ENCODE assay signal across 19 mouse cellular contexts in the genomic region with DNA sequence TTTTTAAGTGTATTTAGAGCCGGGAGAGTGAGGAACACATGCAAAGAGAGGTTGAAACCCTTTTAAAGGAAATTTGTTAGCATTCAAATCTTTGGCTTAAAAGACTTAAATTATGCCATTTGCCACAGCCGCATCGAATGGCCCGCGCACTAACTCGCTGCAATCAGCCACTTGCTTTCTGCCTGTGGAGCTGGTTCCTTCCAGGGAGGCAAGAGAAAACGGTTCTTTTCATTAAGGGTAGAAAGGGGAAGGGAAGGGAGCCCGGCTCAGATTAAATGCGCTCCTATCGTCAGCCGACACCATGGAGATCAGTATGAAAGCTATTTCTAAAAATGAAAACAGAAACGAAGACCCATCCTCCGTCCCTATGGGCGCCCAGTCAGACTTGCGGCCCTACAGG.
A peak's percentile ranks its signal among the peaks of the same experiment; 100 is the strongest.
DNase-seq lines count a peak whose midpoint lies in the region; ATAC-seq and TF ChIP-seq lines count a peak whose summit lies in the region.
"Had no signal": no experiment of that assay in that cellular context is flagged by ENCODE, and none has a peak within 500 bp of the region (broad histone marks: within the 10 kb centered on the region; RNA-seq: fewer than 3 reads in every experiment).

No protein-coding gene starts in this region.

- no peaks in the 10 kb centered on the region for H3K9me3 ChIP-seq in hindbrain, embryonic 10.5 days
- H3K9me3 ChIP-seq in hindbrain, embryonic 13.5 days = no peaks in the 10 kb centered on the region
- H3K9me3 ChIP-seq in midbrain, embryonic 10.5 days (replicated peaks) = no peaks in the 10 kb centered on the region
- H3K9me3 ChIP-seq in midbrain, postnatal 0 days (ENCODE audit: low read length) = no peaks in the 10 kb centered on the region
- H3K9me3 ChIP-seq in embryonic facial prominence, embryonic 11.5 days (replicated peaks; ENCODE audit: control insufficient read depth, low read length) = no peaks in the 10 kb centered on the region
- H3K9me3 ChIP-seq in stomach, embryonic 14.5 days (ENCODE audit: control insufficient read depth, low read depth, low read length) = no peaks in the 10 kb centered on the region
- H3K9me3 ChIP-seq: heart, embryonic 13.5 days; liver, embryonic 12.5 days had no signal

- no peaks in the 10 kb centered on the region for H3K36me3 ChIP-seq in hindbrain, embryonic 10.5 days
- H3K36me3 ChIP-seq in hindbrain, embryonic 13.5 days = no peaks in the 10 kb centered on the region
- H3K36me3 ChIP-seq in midbrain, embryonic 10.5 days = no peaks in the 10 kb centered on the region
- H3K36me3 ChIP-seq in midbrain, postnatal 0 days (ENCODE audit: insufficient read depth, low read length) = no peaks in the 10 kb centered on the region
- no peaks in the 10 kb centered on the region for H3K36me3 ChIP-seq in embryonic facial prominence, embryonic 11.5 days (replicated peaks; ENCODE audit: control insufficient read depth, insufficient read depth, low read depth, low read length)
- H3K36me3 ChIP-seq in stomach, embryonic 14.5 days (ENCODE audit: control insufficient read depth, insufficient read depth, low read length) = no peaks in the 10 kb centered on the region
- H3K36me3 ChIP-seq: heart, embryonic 13.5 days; liver, embryonic 12.5 days had no signal

- no peak overlapping the region for H3K27ac ChIP-seq in hindbrain, embryonic 10.5 days
- no peak overlapping the region for H3K27ac ChIP-seq in hindbrain, embryonic 13.5 days
- no peak overlapping the region for H3K27ac ChIP-seq in midbrain, embryonic 10.5 days (replicated peaks)
- H3K27ac ChIP-seq in midbrain, postnatal 0 days (ENCODE audit: low read depth, low read length) = no peak overlapping the region
- no peak overlapping the region for H3K27ac ChIP-seq in embryonic facial prominence, embryonic 11.5 days (replicated peaks; ENCODE audit: low read depth, low read length)
- H3K27ac ChIP-seq in stomach, embryonic 14.5 days (ENCODE audit: low read length) = peak overlapping the region; percentile 97
- H3K27ac ChIP-seq: heart, embryonic 13.5 days; liver, embryonic 12.5 days had no signal

- no peak overlapping the region for H3K9ac ChIP-seq in hindbrain, embryonic 13.5 days
- no peak overlapping the region for H3K9ac ChIP-seq in midbrain, postnatal 0 days (replicated peaks; ENCODE audit: low read length, poor library complexity, severe bottlenecking)
- no peak overlapping the region for H3K9ac ChIP-seq in embryonic facial prominence, embryonic 11.5 days (replicated peaks; ENCODE audit: low read length)
- H3K9ac ChIP-seq in stomach, embryonic 14.5 days (replicated peaks; ENCODE audit: low read depth, low read length) = peak overlapping the region; percentile 49
- H3K9ac ChIP-seq: liver, embryonic 12.5 days had no signal

- H3K4me3 ChIP-seq in hindbrain, embryonic 10.5 days = no peak overlapping the region
- no peak overlapping the region for H3K4me3 ChIP-seq in hindbrain, embryonic 13.5 days
- H3K4me3 ChIP-seq in midbrain, embryonic 10.5 days = no peak overlapping the region
- H3K4me3 ChIP-seq in midbrain, postnatal 0 days (ENCODE audit: low read depth, low read length) = no peak overlapping the region
- no peak overlapping the region for H3K4me3 ChIP-seq in embryonic facial prominence, embryonic 11.5 days (ENCODE audit: low read depth, low read length)
- H3K4me3 ChIP-seq in stomach, embryonic 14.5 days (ENCODE audit: low read depth, low read length) = peak overlapping the region; percentile 22
- H3K4me3 ChIP-seq: liver, embryonic 12.5 days had no signal

- H3K27me3 ChIP-seq in hindbrain, embryonic 10.5 days (ENCODE audit: insufficient read depth, poor library complexity, severe bottlenecking) = peaks cover 100% of the 10 kb centered on the region
- peaks cover 92% of the 10 kb centered on the region for H3K27me3 ChIP-seq in hindbrain, embryonic 13.5 days
- H3K27me3 ChIP-seq in midbrain, embryonic 10.5 days (ENCODE audit: low read depth, poor library complexity, severe bottlenecking) = peaks cover 98% of the 10 kb centered on the region
- peaks cover 64% of the 10 kb centered on the region for H3K27me3 ChIP-seq in midbrain, postnatal 0 days (ENCODE audit: insufficient read depth, low read length)
- peaks cover 61% of the 10 kb centered on the region for H3K27me3 ChIP-seq in embryonic facial prominence, embryonic 11.5 days (ENCODE audit: control insufficient read depth, insufficient read depth, low read length)
- peaks cover 3% of the 10 kb centered on the region; the same call in 1 of the 2 replicates for H3K27me3 ChIP-seq in stomach, embryonic 14.5 days (ENCODE audit: control insufficient read depth, insufficient read depth, low read length)

- no peak for TF ChIP-seq CTCF in midbrain, postnatal 0 days (IDR thresholded peaks at IDR 0.05)

- peaks cover 18% of the 10 kb centered on the region for H3K4me1 ChIP-seq in hindbrain, embryonic 10.5 days (replicated peaks)
- H3K4me1 ChIP-seq in hindbrain, embryonic 13.5 days (replicated peaks) = peaks cover 8% of the 10 kb centered on the region
- peaks cover 11% of the 10 kb centered on the region for H3K4me1 ChIP-seq in midbrain, embryonic 10.5 days
- no peaks in the 10 kb centered on the region for H3K4me1 ChIP-seq in midbrain, postnatal 0 days (ENCODE audit: insufficient read depth, low read length)
- peaks cover 5% of the 10 kb centered on the region for H3K4me1 ChIP-seq in embryonic facial prominence, embryonic 11.5 days (ENCODE audit: control insufficient read depth, insufficient read depth, low read length)
- peaks cover 24% of the 10 kb centered on the region for H3K4me1 ChIP-seq in stomach, embryonic 14.5 days (ENCODE audit: control insufficient read depth, insufficient read depth, low read length)
- H3K4me1 ChIP-seq: liver, embryonic 12.5 days had no signal

- WGBS in hindbrain, embryonic 10.5 days = 8% methylated on average over 15 of the region's 15 CpGs
- 9% methylated on average over 15 of the region's 15 CpGs for WGBS in hindbrain, embryonic 13.5 days
- WGBS in midbrain, embryonic 10.5 days = 7% methylated on average over 15 of the region's 15 CpGs
- WGBS in midbrain, postnatal 0 days = 6% methylated on average over 15 of the region's 15 CpGs
- 4% methylated on average over 15 of the region's 15 CpGs for WGBS in embryonic facial prominence, embryonic 11.5 days
- 10% methylated on average over 15 of the region's 15 CpGs for whole genome bisulfite sequencing in stomach, embryonic 14.5 days

- DNase-seq in hindbrain, embryonic 10.5 days (ENCODE audit: low spot score) = peak; percentile 27
- DNase-seq in midbrain, embryonic 10.5 days (ENCODE audit: low spot score) = peak; percentile 43
- DNase-seq in midbrain, postnatal 0 days (ENCODE audit: low spot score) = no peak
- peak; percentile 50 for DNase-seq in embryonic facial prominence, embryonic 11.5 days (ENCODE audit: low spot score)
- DNase-seq in kidney, postnatal 25 days = no peak
- no peak for DNase-seq in right cerebral cortex, postnatal 4 days
- DNase-seq: adrenal gland, postnatal 36 days; cerebellum, adult 8-10 months; heart, adult 11 months; kidney, adult 18-20 months; kidney, postnatal 10 days; left cerebral cortex, postnatal 4 days; right cerebral cortex, postnatal 14 days had no signal

- no peak for ATAC-seq in hindbrain, embryonic 13.5 days (ENCODE audit: low FRiP score)
- ATAC-seq in midbrain, postnatal 0 days (ENCODE audit: low FRiP score) = no peak
- no peak for ATAC-seq in embryonic facial prominence, embryonic 11.5 days (replicated peaks; ENCODE audit: insufficient number of reproducible peaks, low FRiP score, low TSS enrichment, low read depth)
- ATAC-seq in stomach, embryonic 14.5 days (ENCODE audit: insufficient number of reproducible peaks, insufficient read depth, low FRiP score, low read depth) = no peak
- ATAC-seq: activated CD4-positive, CD25-positive, alpha-beta regulatory T cell, adult 4 months; liver, embryonic 12.5 days; Patski had no signal

- H3K4me2 ChIP-seq in hindbrain, embryonic 13.5 days = no peak overlapping the region
- no peak overlapping the region for H3K4me2 ChIP-seq in midbrain, postnatal 0 days (ENCODE audit: low read depth, low read length, poor library complexity, severe bottlenecking)
- no peak overlapping the region for H3K4me2 ChIP-seq in embryonic facial prominence, embryonic 11.5 days (ENCODE audit: low read depth, low read length)
- H3K4me2 ChIP-seq in stomach, embryonic 14.5 days (replicated peaks; ENCODE audit: low read depth, low read length) = peak overlapping the region; percentile 42
- H3K4me2 ChIP-seq: liver, embryonic 12.5 days had no signal

Comparison
In these comparisons a context has a peak if more than half of its experiments do, and no peak if none do; other contexts are left out.
1. DNase-seq: peak in hindbrain, embryonic 10.5 days (single experiment), midbrain, embryonic 10.5 days (single experiment) and embryonic facial prominence, embryonic 11.5 days (single experiment); none in midbrain, postnatal 0 days (single experiment), kidney, postnatal 25 days (0 of 2) and right cerebral cortex, postnatal 4 days (single experiment).